28 mouse cellular contexts compared by ENCODE assay signal in genomic region chr8:122652643-122653042, GRCm38 (mm10). TPM values are rescaled to one million over a fixed set of nuclear protein-coding genes. Genes with fewer than 3 reads are reported as not detected.
"Had no signal": no experiment of that assay in that cellular context is flagged by ENCODE, and none has a peak within 500 bp of the region (broad histone marks: within the 10 kb centered on the region; RNA-seq: fewer than 3 reads in every experiment).

No protein-coding gene starts in this region.

- DNase-seq: kidney, postnatal 25 days; layer of hippocampus, adult 9-11 months; liver, postnatal 0 days; lung, embryonic 14.5 days; retina, postnatal 1 day; right cerebral cortex, postnatal 25 days; thymus, adult 18-20 months; thymus, postnatal 36 days had no signal

- H3K4me2 ChIP-seq: limb, embryonic 12.5 days; limb, embryonic 15.5 days; liver, embryonic 11.5 days; lung, embryonic 14.5 days; midbrain, embryonic 12.5 days; neural tube, embryonic 13.5 days had no signal

- H3K4me3 ChIP-seq: layer of hippocampus, adult 2 months; limb, embryonic 12.5 days; limb, embryonic 15.5 days; midbrain, embryonic 12.5 days; myocyte; neural tube, embryonic 13.5 days had no signal

- H3K9me3 ChIP-seq: limb, embryonic 12.5 days; limb, embryonic 15.5 days; midbrain, embryonic 12.5 days; neural tube, embryonic 13.5 days had no signal

- H3K9ac ChIP-seq: limb, embryonic 12.5 days; limb, embryonic 15.5 days; liver, embryonic 14.5 days; liver, postnatal 0 days; lung, embryonic 14.5 days; midbrain, embryonic 12.5 days had no signal

- ATAC-seq: liver, postnatal 0 days; lung, postnatal 0 days; midbrain, embryonic 16.5 days had no signal

- H3K27me3 ChIP-seq: limb, embryonic 12.5 days; neural tube, embryonic 13.5 days had no signal

- H3K27ac ChIP-seq: kidney, postnatal 0 days; layer of hippocampus, adult 2 months; limb, embryonic 12.5 days; limb, embryonic 15.5 days; liver, embryonic 14.5 days; macrophage; midbrain, embryonic 12.5 days had no signal

- H3K36me3 ChIP-seq: limb, embryonic 12.5 days; limb, embryonic 15.5 days had no signal

RNA-seq across cellular contexts. Expression of gene Pabpn1l, which starts 30.1 kb away (rescaled TPM):
- total RNA-seq: left cerebral cortex, adult 18-20 months; left cerebral cortex, postnatal 25 days; megakaryocyte, adult 5-6 weeks; monocyte, adult 5-6 weeks; neutrophil, adult 5-6 weeks had no signal
- polyA plus RNA-seq: limb, embryonic 12.5 days; limb, embryonic 15.5 days; liver, embryonic 11.5 days; liver, embryonic 14.5 days; liver, postnatal 0 days; lung, embryonic 14.5 days; lung, postnatal 0 days; macrophage; midbrain, embryonic 12.5 days; midbrain, embryonic 16.5 days; neural tube, embryonic 13.5 days; stomach, embryonic 16.5 days; testis, adult 2 months; urinary bladder, adult 2 months had no signal
